Mouse (Mus musculus): ENCODE results near the gene Ackr1.

The Ackr1 gene

GRCm38 (mm10) chr1:173359590-173360290 lies 26.2 kb upstream of the Ackr1 start:
- no peak for DNase-seq (ENCODE audit: low read depth, low spot score)
- H3K27me3 ChIP-seq (ENCODE audit: control insufficient read depth, insufficient read depth, low read length, poor library complexity, severe bottlenecking), result no peaks in the 10 kb centered on the region
- H3K36me3 ChIP-seq (ENCODE audit: control insufficient read depth, insufficient read depth, low read length, poor library complexity, severe bottlenecking), result no peaks in the 10 kb centered on the region

- DNase-seq (ENCODE audit: low read depth, low spot score), result no peak
- Histone ChIP-seq H3K27me3 (ENCODE audit: control insufficient read depth, insufficient read depth, low read length, poor library complexity, severe bottlenecking) (no peaks in the 10 kb centered on the region), H3K36me3 (ENCODE audit: control insufficient read depth, insufficient read depth, low read length, poor library complexity, severe bottlenecking) (no peaks in the 10 kb centered on the region)
Measured at GRCm38 (mm10) chr1:173357799-173358198, 24.2 kb upstream of the Ackr1 start.

DNA sequence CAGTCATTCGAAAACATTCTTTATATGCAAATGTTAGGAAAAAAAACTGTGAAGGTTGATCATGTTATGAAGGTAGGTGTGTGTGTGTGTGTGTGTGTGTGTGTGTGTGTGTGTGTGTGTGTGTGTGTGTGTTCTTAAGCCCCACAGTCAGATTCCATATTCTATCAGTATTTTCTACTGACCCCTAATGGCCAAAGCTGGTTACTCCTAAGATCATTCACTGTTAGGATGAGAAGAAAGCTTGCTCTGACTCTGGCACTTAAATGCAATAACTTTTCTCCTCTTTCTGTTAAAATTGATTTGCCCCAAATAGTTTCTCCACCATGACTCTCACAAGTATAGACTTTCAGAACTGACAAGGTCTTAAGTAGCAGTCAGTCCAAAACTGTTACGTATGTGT lies 23.1 kb upstream of the Ackr1 start:
- Histone ChIP-seq H3K36me3 (ENCODE audit: control insufficient read depth, insufficient read depth, low read length, poor library complexity, severe bottlenecking) (no peaks in the 10 kb centered on the region), H3K27me3 (ENCODE audit: control insufficient read depth, insufficient read depth, low read length, poor library complexity, severe bottlenecking) (no peaks in the 10 kb centered on the region)
- DNase-seq (ENCODE audit: low read depth, low spot score), result no peak

- no peak for DNase-seq (ENCODE audit: low read depth, low spot score)
- Histone ChIP-seq H3K36me3 (ENCODE audit: control insufficient read depth, insufficient read depth, low read length, poor library complexity, severe bottlenecking) (no peaks in the 10 kb centered on the region), H3K27me3 (ENCODE audit: control insufficient read depth, insufficient read depth, low read length, poor library complexity, severe bottlenecking) (no peaks in the 10 kb centered on the region)
Measured at GRCm38 (mm10) chr1:173355107-173355846, 21.7 kb upstream of the Ackr1 start.

GRCm38 (mm10) chr1:173350372-173350957 lies 16.9 kb upstream of the Ackr1 start, which contains the start of gene Aim2:
Aim2 (plus strand) TSS chr1:173350879.
- no peaks in the 10 kb centered on the region for H3K27me3 ChIP-seq (ENCODE audit: control insufficient read depth, insufficient read depth, low read length, poor library complexity, severe bottlenecking)
- H3K36me3 ChIP-seq (ENCODE audit: control insufficient read depth, insufficient read depth, low read length, poor library complexity, severe bottlenecking), result no peaks in the 10 kb centered on the region
- DNase-seq (ENCODE audit: low read depth, low spot score), result no peak

DNA sequence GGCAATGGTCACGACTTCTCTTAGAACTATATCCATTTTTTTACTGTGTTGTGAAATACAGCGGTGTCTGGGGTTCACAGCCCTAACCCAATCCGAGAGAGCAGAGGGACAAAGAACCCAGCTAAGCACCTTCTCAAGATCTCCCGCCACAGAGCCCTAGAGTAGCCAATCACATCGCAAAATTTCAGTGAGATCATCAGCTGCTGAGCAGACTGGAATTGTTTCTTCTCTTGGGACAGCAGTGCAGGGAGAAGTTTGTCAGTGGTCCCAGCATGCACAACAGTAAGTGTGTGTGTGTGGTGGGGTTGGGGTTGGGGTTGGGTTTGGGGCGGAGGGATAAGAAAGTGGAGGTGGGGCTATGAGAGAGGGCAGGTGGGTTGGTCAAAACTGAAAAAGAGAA lies 16.4 kb upstream of the Ackr1 start:
- Histone ChIP-seq H3K27me3 (ENCODE audit: control insufficient read depth, insufficient read depth, low read length, poor library complexity, severe bottlenecking) (no peaks in the 10 kb centered on the region), H3K36me3 (ENCODE audit: control insufficient read depth, insufficient read depth, low read length, poor library complexity, severe bottlenecking) (no peaks in the 10 kb centered on the region)
- DNase-seq (ENCODE audit: low read depth, low spot score), result peak; percentile 75

DNA sequence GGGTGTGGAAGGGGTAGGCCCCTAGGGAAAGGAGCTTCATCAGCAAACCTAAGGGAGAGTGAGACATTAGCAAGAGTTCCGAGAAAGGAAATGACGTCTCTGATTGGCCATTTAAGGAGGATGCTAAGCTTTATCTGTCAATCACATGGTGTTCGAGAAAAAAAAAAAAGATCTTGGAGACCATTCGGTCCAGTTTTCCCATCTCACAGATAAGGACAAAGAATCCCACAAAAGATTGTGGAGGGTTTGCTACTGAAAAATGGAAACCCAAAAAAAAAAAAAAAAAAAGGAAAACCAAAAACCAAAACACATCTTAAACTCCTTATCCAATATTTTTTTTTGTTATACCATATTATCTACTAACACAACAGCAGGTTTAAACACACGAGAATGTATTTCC lies 15.6 kb upstream of the Ackr1 start:
- no peak for DNase-seq (ENCODE audit: low read depth, low spot score)
- Histone ChIP-seq H3K36me3 (ENCODE audit: control insufficient read depth, insufficient read depth, low read length, poor library complexity, severe bottlenecking) (no peaks in the 10 kb centered on the region), H3K27me3 (ENCODE audit: control insufficient read depth, insufficient read depth, low read length, poor library complexity, severe bottlenecking) (no peaks in the 10 kb centered on the region)

- no peaks in the 10 kb centered on the region for H3K27me3 ChIP-seq (ENCODE audit: control insufficient read depth, insufficient read depth, low read length, poor library complexity, severe bottlenecking)
- no peaks in the 10 kb centered on the region for H3K36me3 ChIP-seq (ENCODE audit: control insufficient read depth, insufficient read depth, low read length, poor library complexity, severe bottlenecking)
- no peak for DNase-seq (ENCODE audit: low read depth, low spot score)
Measured at GRCm38 (mm10) chr1:173348527-173348926, 15.0 kb upstream of the Ackr1 start.

GRCm38 (mm10) chr1:173345112-173345511 lies 11.6 kb upstream of the Ackr1 start:
- no peak for DNase-seq (ENCODE audit: low read depth, low spot score)
- Histone ChIP-seq H3K27me3 (ENCODE audit: control insufficient read depth, insufficient read depth, low read length, poor library complexity, severe bottlenecking) (no peaks in the 10 kb centered on the region), H3K36me3 (ENCODE audit: control insufficient read depth, insufficient read depth, low read length, poor library complexity, severe bottlenecking) (no peaks in the 10 kb centered on the region)

- H3K36me3 ChIP-seq (ENCODE audit: control insufficient read depth, insufficient read depth, low read length, poor library complexity, severe bottlenecking), result no peaks in the 10 kb centered on the region
- DNase-seq (ENCODE audit: low read depth, low spot score), result no peak
Measured at GRCm38 (mm10) chr1:173343934-173344333, 10.4 kb upstream of the Ackr1 start.

GRCm38 (mm10) chr1:173342425-173342824 lies 8.9 kb upstream of the Ackr1 start:
- Histone ChIP-seq H3K36me3 (ENCODE audit: control insufficient read depth, insufficient read depth, low read length, poor library complexity, severe bottlenecking) (no peaks in the 10 kb centered on the region), H3K27me3 (ENCODE audit: control insufficient read depth, insufficient read depth, low read length, poor library complexity, severe bottlenecking) (no peaks in the 10 kb centered on the region)
- DNase-seq (ENCODE audit: low read depth, low spot score), result no peak

More at GRCm38 (mm10) chr1:173343934-173344333, 10.4 kb upstream of the Ackr1 start:
- no peaks in the 10 kb centered on the region for H3K27me3 ChIP-seq (ENCODE audit: control insufficient read depth, insufficient read depth, low read length, poor library complexity, severe bottlenecking)

GRCm38 (mm10) chr1:173339543-173339942 lies 6.0 kb upstream of the Ackr1 start:
- no peaks in the 10 kb centered on the region for H3K27me3 ChIP-seq (ENCODE audit: control insufficient read depth, insufficient read depth, low read length, poor library complexity, severe bottlenecking)

DNA sequence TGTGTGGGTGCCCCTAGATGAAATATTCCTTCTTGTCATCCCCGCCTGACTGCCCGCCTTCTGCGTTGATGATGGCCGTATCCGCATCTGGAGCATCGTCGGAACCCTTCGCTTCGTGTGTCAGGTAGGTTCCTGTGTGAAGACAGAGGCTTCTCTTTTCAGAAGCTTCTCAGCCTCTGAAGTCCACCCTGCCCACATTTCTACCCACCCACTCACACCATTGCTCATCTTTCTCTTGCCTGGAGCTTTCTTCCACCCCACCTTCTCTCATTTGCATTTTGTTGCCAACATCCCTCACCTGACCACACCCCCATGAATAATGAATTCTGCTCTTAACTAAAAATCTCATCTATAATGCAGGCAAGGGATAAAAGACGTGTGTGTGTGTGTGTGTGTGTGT lies 3.5 kb upstream of the Ackr1 start:
- DNase-seq (ENCODE audit: low read depth, low spot score), result no peak
- no peaks in the 10 kb centered on the region for H3K27me3 ChIP-seq (ENCODE audit: control insufficient read depth, insufficient read depth, low read length, poor library complexity, severe bottlenecking)
- H3K36me3 ChIP-seq (ENCODE audit: control insufficient read depth, insufficient read depth, low read length, poor library complexity, severe bottlenecking), result no peaks in the 10 kb centered on the region

More at GRCm38 (mm10) chr1:173339543-173339942, 6.0 kb upstream of the Ackr1 start:
- H3K36me3 ChIP-seq (ENCODE audit: control insufficient read depth, insufficient read depth, low read length, poor library complexity, severe bottlenecking), result no peaks in the 10 kb centered on the region
- peak; percentile 75 for DNase-seq (ENCODE audit: low read depth, low spot score)

- no peak for DNase-seq (ENCODE audit: low read depth, low spot score)
- Histone ChIP-seq H3K36me3 (ENCODE audit: control insufficient read depth, insufficient read depth, low read length, poor library complexity, severe bottlenecking) (no peaks in the 10 kb centered on the region), H3K27me3 (ENCODE audit: control insufficient read depth, insufficient read depth, low read length, poor library complexity, severe bottlenecking) (no peaks in the 10 kb centered on the region)
Measured at GRCm38 (mm10) chr1:173335903-173336302, 2.4 kb upstream of the Ackr1 start.

- Histone ChIP-seq H3K27me3 (ENCODE audit: control insufficient read depth, insufficient read depth, low read length, poor library complexity, severe bottlenecking) (no peaks in the 10 kb centered on the region), H3K36me3 (ENCODE audit: control insufficient read depth, insufficient read depth, low read length, poor library complexity, severe bottlenecking) (no peaks in the 10 kb centered on the region)
- no peak for DNase-seq (ENCODE audit: low read depth, low spot score)
Measured at GRCm38 (mm10) chr1:173332418-173332817, 1.1 kb downstream of the Ackr1 start.

Data from splenic B cell, adult 2 months (primary cell).